Mouse (Mus musculus): ENCODE measurements around the gene Zdhhc14. TPM values are rescaled to one million over a fixed set of nuclear protein-coding genes. Genes with fewer than 3 reads are reported as not detected.

The Zdhhc14 gene
- polyA plus RNA-seq, 1 experiment = 0.86 TPM

DNA sequence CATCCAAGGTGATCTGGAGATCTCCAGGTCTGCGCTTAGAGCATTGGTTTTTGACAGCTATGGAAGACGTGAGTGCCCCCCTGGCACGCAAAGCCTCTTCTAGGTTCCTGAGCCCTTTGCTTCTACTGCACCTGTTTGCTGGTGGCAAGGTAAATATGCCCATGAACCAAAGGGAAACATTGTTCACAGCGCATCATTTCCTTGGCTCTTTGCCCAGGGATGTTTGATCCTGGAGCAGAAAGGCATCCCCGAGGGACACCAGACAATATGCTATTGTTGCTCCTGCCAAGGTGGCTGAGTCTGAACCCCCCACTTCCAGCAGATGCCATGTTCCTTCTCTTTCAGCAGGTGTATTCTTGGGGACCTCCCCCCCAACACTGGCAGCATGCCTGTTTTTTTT, 61.2 kb downstream of the Zdhhc14 start:
- no peak overlapping the region for H3K4me3 ChIP-seq
- TF ChIP-seq MAX (IDR thresholded peaks at IDR 0.05; ENCODE audit: low read depth) (no peak), TCF12 (IDR thresholded peaks at IDR 0.05; ENCODE audit: insufficient read depth, poor library complexity, severe bottlenecking) (no peak), MYOG (IDR thresholded peaks at IDR 0.05; ENCODE audit: control insufficient read depth in 1 of 3, insufficient read depth in 1 of 3, insufficient read length in 2 of 3, low read depth in 2 of 3) (no peak), POLR2A (IDR thresholded peaks at IDR 0.05; ENCODE audit: insufficient read length, low read depth) (no peak), REST (IDR thresholded peaks at IDR 0.05; ENCODE audit: insufficient read depth, insufficient read length) (no peak), POLR2AphosphoS2 (IDR thresholded peaks at IDR 0.05; ENCODE audit: insufficient read length, low read depth) (no peak)
- no peaks in the 10 kb centered on the region for H3K36me3 ChIP-seq (ENCODE audit: control insufficient read depth, insufficient read depth)
- peaks cover 46% of the 10 kb centered on the region for H3K27me3 ChIP-seq (ENCODE audit: control insufficient read depth, insufficient read depth, insufficient read length)
- H3ac ChIP-seq (ENCODE audit: control insufficient read depth, insufficient read length) = no peak overlapping the region
- no peaks in the 10 kb centered on the region for H3K79me2 ChIP-seq (ENCODE audit: control insufficient read depth, insufficient read depth)
- no peak overlapping the region for H3K4me2 ChIP-seq (ENCODE audit: low read depth)

DNA sequence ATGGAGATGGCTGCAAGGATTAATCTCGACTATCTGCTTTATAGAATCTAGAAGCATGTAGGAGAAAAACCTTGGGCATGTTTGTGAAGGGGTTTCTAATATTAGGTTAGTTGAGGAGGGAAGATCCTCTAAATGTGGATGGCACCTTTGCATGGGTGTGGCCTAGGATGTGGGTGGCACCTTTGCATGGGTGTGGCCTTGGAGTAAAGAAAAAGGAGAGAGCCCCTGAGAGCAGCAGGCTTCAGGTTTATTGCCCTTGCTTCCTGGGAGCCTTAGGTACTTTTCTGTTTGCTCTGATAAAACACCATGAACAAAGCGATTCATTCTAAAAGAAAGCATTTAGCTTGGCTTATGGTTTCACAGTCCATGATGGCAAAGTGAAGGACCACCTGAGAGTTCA, 62.2 kb downstream of the Zdhhc14 start:
- Histone ChIP-seq H3K4me2 (ENCODE audit: low read depth) (no peak overlapping the region), H3K27me3 (ENCODE audit: control insufficient read depth, insufficient read depth, insufficient read length) (peaks cover 42% of the 10 kb centered on the region), H3K36me3 (ENCODE audit: control insufficient read depth, insufficient read depth) (no peaks in the 10 kb centered on the region), H3K79me2 (ENCODE audit: control insufficient read depth, insufficient read depth) (no peaks in the 10 kb centered on the region), H3ac (ENCODE audit: control insufficient read depth, insufficient read length) (no peak overlapping the region), H3K4me3 (no peak overlapping the region)
- no peak for TF ChIP-seq MYOG (IDR thresholded peaks at IDR 0.05; ENCODE audit: control insufficient read depth in 1 of 3, insufficient read depth in 1 of 3, insufficient read length in 2 of 3, low read depth in 2 of 3)
- no peak for TF ChIP-seq POLR2A (IDR thresholded peaks at IDR 0.05; ENCODE audit: insufficient read length, low read depth)
- TF ChIP-seq TCF12 (IDR thresholded peaks at IDR 0.05; ENCODE audit: insufficient read depth, poor library complexity, severe bottlenecking) = no peak
- no peak for TF ChIP-seq CEBPB (IDR thresholded peaks at IDR 0.05; ENCODE audit: insufficient read depth, poor library complexity, severe bottlenecking)
- no peak for TF ChIP-seq MYOD1 (IDR thresholded peaks at IDR 0.05; ENCODE audit: control insufficient read depth in 1 of 3, insufficient read length in 2 of 3, low read depth in 2 of 3)
- no peak for TF ChIP-seq SRF (IDR thresholded peaks at IDR 0.05; ENCODE audit: control insufficient read depth, insufficient read length, low read depth)
- TF ChIP-seq USF1 (IDR thresholded peaks at IDR 0.05; ENCODE audit: low read depth) = no peak
- no peak for TF ChIP-seq REST (IDR thresholded peaks at IDR 0.05; ENCODE audit: insufficient read depth, insufficient read length)
- TF ChIP-seq MAX (IDR thresholded peaks at IDR 0.05; ENCODE audit: low read depth) = no peak
- no peak for TF ChIP-seq TCF3 (IDR thresholded peaks at IDR 0.05; ENCODE audit: insufficient read length, low read depth)
- no peak for TF ChIP-seq E2F4 (IDR thresholded peaks at IDR 0.05; ENCODE audit: insufficient read depth)
- TF ChIP-seq POLR2AphosphoS2 (IDR thresholded peaks at IDR 0.05; ENCODE audit: insufficient read length, low read depth) = no peak

DNA sequence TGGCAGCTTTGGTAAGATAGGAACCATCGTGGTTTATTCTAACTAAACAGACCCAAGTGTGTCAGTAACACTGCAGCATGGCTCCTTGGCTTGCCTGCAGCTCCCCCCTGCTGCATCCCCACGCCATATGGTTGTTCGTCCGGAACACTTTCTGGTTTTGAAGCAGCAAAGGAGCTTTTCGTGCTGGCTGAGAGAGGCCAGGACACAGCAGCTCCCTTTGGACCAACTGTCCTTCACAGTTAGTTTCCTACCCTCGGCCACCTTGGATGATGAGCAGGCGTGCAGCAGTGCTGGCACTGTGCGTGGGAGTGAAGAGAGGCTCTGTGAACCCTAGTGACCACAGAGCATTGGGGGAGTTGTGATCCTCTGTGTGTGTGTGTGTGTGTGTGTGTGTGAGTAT, 64.2 kb downstream of the Zdhhc14 start:
- H3K36me3 ChIP-seq (ENCODE audit: control insufficient read depth, insufficient read depth) = no peaks in the 10 kb centered on the region
- no peaks in the 10 kb centered on the region for H3K79me2 ChIP-seq (ENCODE audit: control insufficient read depth, insufficient read depth)
- no peak overlapping the region for H3K4me3 ChIP-seq
- H3ac ChIP-seq (ENCODE audit: control insufficient read depth, insufficient read length) = no peak overlapping the region
- TF ChIP-seq REST (IDR thresholded peaks at IDR 0.05; ENCODE audit: insufficient read depth, insufficient read length) (no peak), USF1 (IDR thresholded peaks at IDR 0.05; ENCODE audit: low read depth) (no peak), MYOD1 (IDR thresholded peaks at IDR 0.05; ENCODE audit: control insufficient read depth in 1 of 3, insufficient read length in 2 of 3, low read depth in 2 of 3) (no peak), TCF12 (IDR thresholded peaks at IDR 0.05; ENCODE audit: insufficient read depth, poor library complexity, severe bottlenecking) (no peak), TCF3 (IDR thresholded peaks at IDR 0.05; ENCODE audit: insufficient read length, low read depth) (no peak), MAX (IDR thresholded peaks at IDR 0.05; ENCODE audit: low read depth) (no peak), MYOG (IDR thresholded peaks at IDR 0.05; ENCODE audit: control insufficient read depth in 1 of 3, insufficient read depth in 1 of 3, insufficient read length in 2 of 3, low read depth in 2 of 3) (no peak), SRF (IDR thresholded peaks at IDR 0.05; ENCODE audit: control insufficient read depth, insufficient read length, low read depth) (no peak), POLR2A (IDR thresholded peaks at IDR 0.05; ENCODE audit: insufficient read length, low read depth) (no peak), E2F4 (IDR thresholded peaks at IDR 0.05; ENCODE audit: insufficient read depth) (no peak), CEBPB (IDR thresholded peaks at IDR 0.05; ENCODE audit: insufficient read depth, poor library complexity, severe bottlenecking) (no peak), POLR2AphosphoS2 (IDR thresholded peaks at IDR 0.05; ENCODE audit: insufficient read length, low read depth) (no peak)
- H3K4me2 ChIP-seq (ENCODE audit: low read depth) = no peak overlapping the region
- H3K27me3 ChIP-seq (ENCODE audit: control insufficient read depth, insufficient read depth, insufficient read length) = peaks cover 24% of the 10 kb centered on the region

DNA sequence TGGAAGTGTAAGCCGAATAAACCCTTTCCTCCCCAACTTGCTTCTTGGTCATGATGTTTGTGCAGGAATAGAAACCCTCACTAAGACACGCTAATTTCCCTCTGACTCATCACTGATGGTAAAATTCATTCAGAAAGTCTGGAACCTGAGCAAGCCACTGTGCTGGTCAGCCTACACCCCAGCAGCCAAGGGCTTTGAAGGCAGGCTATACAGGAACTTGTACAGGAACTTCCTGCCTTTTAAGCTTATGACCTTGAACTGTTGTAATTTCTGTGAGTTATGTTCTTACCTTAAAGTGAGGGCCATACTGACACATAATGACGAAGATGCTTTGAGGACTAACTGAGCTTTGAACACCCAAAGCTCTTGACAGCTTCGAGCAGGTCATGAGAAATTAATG, 67.9 kb downstream of the Zdhhc14 start:
- Histone ChIP-seq H3K36me3 (ENCODE audit: control insufficient read depth, insufficient read depth) (no peaks in the 10 kb centered on the region), H3K4me3 (no peak overlapping the region), H3K79me2 (ENCODE audit: control insufficient read depth, insufficient read depth) (no peaks in the 10 kb centered on the region), H3ac (ENCODE audit: control insufficient read depth, insufficient read length) (no peak overlapping the region), H3K4me2 (ENCODE audit: low read depth) (no peak overlapping the region), H3K27me3 (ENCODE audit: control insufficient read depth, insufficient read depth, insufficient read length) (peaks cover 16% of the 10 kb centered on the region)
- TF ChIP-seq REST (IDR thresholded peaks at IDR 0.05; ENCODE audit: insufficient read depth, insufficient read length) (no peak), E2F4 (IDR thresholded peaks at IDR 0.05; ENCODE audit: insufficient read depth) (no peak), TCF3 (IDR thresholded peaks at IDR 0.05; ENCODE audit: insufficient read length, low read depth) (no peak), TCF12 (IDR thresholded peaks at IDR 0.05; ENCODE audit: insufficient read depth, poor library complexity, severe bottlenecking) (no peak), MAX (IDR thresholded peaks at IDR 0.05; ENCODE audit: low read depth) (no peak), SRF (IDR thresholded peaks at IDR 0.05; ENCODE audit: control insufficient read depth, insufficient read length, low read depth) (no peak), USF1 (IDR thresholded peaks at IDR 0.05; ENCODE audit: low read depth) (no peak), POLR2A (IDR thresholded peaks at IDR 0.05; ENCODE audit: insufficient read length, low read depth) (no peak), POLR2AphosphoS2 (IDR thresholded peaks at IDR 0.05; ENCODE audit: insufficient read length, low read depth) (no peak), MYOG (IDR thresholded peaks at IDR 0.05; ENCODE audit: control insufficient read depth in 1 of 3, insufficient read depth in 1 of 3, insufficient read length in 2 of 3, low read depth in 2 of 3) (no peak), CEBPB (IDR thresholded peaks at IDR 0.05; ENCODE audit: insufficient read depth, poor library complexity, severe bottlenecking) (no peak), MYOD1 (IDR thresholded peaks at IDR 0.05; ENCODE audit: control insufficient read depth in 1 of 3, insufficient read length in 2 of 3, low read depth in 2 of 3) (no peak)
